Mouse (Mus musculus): ENCODE measurements around the gene E130114P18Rik.

GRCm38 (mm10) chr4:97636569-97636968 lies 141.3 kb downstream of the E130114P18Rik start:
- TF ChIP-seq CEBPB (IDR thresholded peaks at IDR 0.05; ENCODE audit: low read depth) (no peak), MYOG (IDR thresholded peaks at IDR 0.05; ENCODE audit: control insufficient read depth, extremely low read depth, insufficient read length) (no peak)

Data from C2C12 (cell line).